Mouse (Mus musculus) lung, adult 2 months (tissue): ENCODE results near the gene Timm9.

ENCODE experiments used
- CTCF ChIP-seq: fragments of 200-500 bp; IDR thresholded peaks from 2 replicates; pipeline ENCODE4 v1.5.1; 2011; ENCODE audit warnings: mild to moderate bottlenecking, low read length, control low read depth; ENCODE audit not compliant: insufficient read depth
- POLR2A ChIP-seq: fragments of 200-500 bp; IDR thresholded peaks from 2 replicates; pipeline ENCODE4 v1.6.1; 2011; ENCODE audit warnings: low read depth, mild to moderate bottlenecking, control low read depth, low read length, borderline replicate concordance; ENCODE audit errors: extremely low read depth

- no peak for TF ChIP-seq POLR2A
- TF ChIP-seq CTCF, result no peak
Measured at GRCm38 (mm10) chr12:71157974-71158373, 21.5 kb upstream of the Timm9 start.
